Mouse (Mus musculus) stomach, embryonic 14.5 days (tissue): ENCODE measurements around the gene Plpp1. TPM values are rescaled to one million over a fixed set of nuclear protein-coding genes. Genes with fewer than 3 reads are reported as not detected.

Experiments
- ATAC-seq: fragments of 200-750 bp; cut with Nextera tagmentation; 2 replicates; pipeline ENCODE4 v1.8.0; 2017; ENCODE audit warnings: low read depth, moderate TSS enrichment; ENCODE audit not compliant: insufficient number of reproducible peaks, insufficient read depth, low FRiP score
- H3K27ac ChIP-seq: fragments of 300-500 bp; sonication (generic); 2 replicates; pipeline ENCODE4 v1.5.1; 2014; ENCODE audit warnings: mild to moderate bottlenecking, low read length, moderate library complexity, mixed read lengths
- H3K27me3 ChIP-seq: fragments of 300-500 bp; sonication (generic); 2 replicates; pipeline ENCODE4 v1.6.1; 2014; ENCODE audit warnings: low read length, control low read depth, mixed read lengths; ENCODE audit not compliant: control insufficient read depth, insufficient read depth
- H3K36me3 ChIP-seq: fragments of 300-500 bp; sonication (generic); 2 replicates; pipeline ENCODE4 v1.6.1; 2014; ENCODE audit warnings: mild to moderate bottlenecking, control low read depth, low read length, moderate library complexity, mixed read lengths; ENCODE audit not compliant: control insufficient read depth, insufficient read depth
- H3K4me1 ChIP-seq: fragments of 300-500 bp; sonication (generic); 2 replicates; pipeline ENCODE4 v1.6.1; 2014; ENCODE audit warnings: low read length, control low read depth, mixed read lengths; ENCODE audit not compliant: control insufficient read depth, insufficient read depth
- H3K4me2 ChIP-seq: fragments of 300-500 bp; sonication (generic); replicated peaks from 2 replicates; pipeline ENCODE4 v1.6.1; 2014; ENCODE audit warnings: low read depth, low read length, control low read depth
- H3K4me3 ChIP-seq: fragments of 300-500 bp; sonication (generic); 2 replicates; pipeline ENCODE4 v1.5.1; 2014; ENCODE audit warnings: low read depth, low read length, control low read depth
- H3K9ac ChIP-seq: fragments of 300-500 bp; sonication (generic); replicated peaks from 2 replicates; pipeline ENCODE4 v1.6.1; 2014; ENCODE audit warnings: low read depth, mild to moderate bottlenecking, control low read depth, low read length, moderate library complexity, mixed read lengths
- H3K9me3 ChIP-seq: fragments of 300-500 bp; sonication (generic); 2 replicates; pipeline ENCODE4 v1.6.1; 2016; ENCODE audit warnings: low read depth, low read length, control low read depth; ENCODE audit not compliant: control insufficient read depth
- WGBS: fragments of 180-500 bp; shearing (Covaris S2); extraction: QIAGEN DNeasy Blood & Tissue Kit; methylation state at CpG from one replicate; pipeline ENCODE4 v1.1.7; 2014; 5-methylcytosine and 5-hydroxymethylcytosine counted together
- polyA plus RNA-seq: library from polyadenylated mRNA; unstranded; fragments of >200 nt; fragmentation: Nextera tagmentation; extraction: Ambion mirVana; gene quantifications from 2 replicates; pipeline ENCODE4 v1.2.1, GENCODE M21; 2014

Gene Plpp1
- polyA plus RNA-seq, result 97.1 and 98.9 TPM in 2 replicates

GRCm38 (mm10) chr13:112800597-112801380 lies at the start of gene Plpp1:
TSS of gene Plpp1 (plus strand) at chr13:112800792.
- peak; percentile 97 for ATAC-seq
- no peaks in the 10 kb centered on the region for H3K27me3 ChIP-seq
- peak within 1 kb of the TSS; percentile 73 for H3K4me2 ChIP-seq
- H3K27ac ChIP-seq, result peak within 1 kb of the TSS; percentile 94
- H3K9me3 ChIP-seq, result no peaks in the 10 kb centered on the region
- H3K9ac ChIP-seq, result peak within 1 kb of the TSS; percentile 81
- H3K36me3 ChIP-seq, result peaks cover 4% of the 10 kb centered on the region; the same call in 1 of the 2 replicates
- peak within 1 kb of the TSS; percentile 79 for H3K4me3 ChIP-seq
- peaks cover 15% of the 10 kb centered on the region for H3K4me1 ChIP-seq
- WGBS, result under 1% methylated on average over 83 of the region's 83 CpGs

GRCm38 (mm10) chr13:112751454-112752308 lies 48.9 kb upstream of the Plpp1 start:
- no peaks in the 10 kb centered on the region for H3K36me3 ChIP-seq
- no peak overlapping the region for H3K4me3 ChIP-seq
- H3K27ac ChIP-seq, result peak overlapping the region; percentile 88
- no peaks in the 10 kb centered on the region for H3K27me3 ChIP-seq
- H3K9ac ChIP-seq, result no peak overlapping the region
- 17% methylated on average over 18 of the region's 18 CpGs for WGBS
- peak overlapping the region; percentile 27; the same call in 1 of the 2 replicates for H3K4me2 ChIP-seq
- H3K4me1 ChIP-seq, result peaks cover 41% of the 10 kb centered on the region
- peak; percentile 57; the same call in 1 of the 2 replicates for ATAC-seq
- H3K9me3 ChIP-seq, result no peaks in the 10 kb centered on the region

DNA sequence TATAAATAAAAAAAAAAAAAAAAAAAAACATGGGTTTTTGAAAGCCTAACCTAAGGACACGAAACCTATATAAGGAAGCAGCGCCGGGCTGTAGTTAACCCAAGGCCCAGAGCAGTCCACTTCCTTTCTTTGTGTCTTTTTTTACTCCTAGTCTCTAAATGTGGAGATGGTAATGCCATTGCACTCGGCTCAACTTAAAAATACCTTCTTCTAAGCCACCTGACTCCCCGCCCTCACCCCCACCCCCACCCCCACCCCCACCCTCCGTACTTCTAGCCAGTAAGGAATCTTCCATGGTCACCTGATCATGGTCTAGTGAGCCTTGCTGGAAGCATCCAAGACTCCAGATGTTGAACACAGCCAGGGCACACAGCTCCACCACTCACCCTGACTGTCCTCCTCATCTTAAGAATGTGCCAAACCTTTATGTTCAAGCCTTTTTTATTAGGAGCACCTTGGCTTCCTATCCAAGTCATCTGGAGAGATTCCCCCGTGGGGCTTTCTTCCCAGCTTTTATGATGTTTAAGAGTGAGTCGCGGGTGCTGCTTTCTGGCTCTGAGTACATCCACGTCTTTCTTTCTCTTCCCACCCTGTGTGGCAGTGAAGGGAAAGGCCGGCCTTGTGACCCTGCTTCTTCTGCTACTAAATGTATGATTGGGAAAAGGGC lies 48.1 kb upstream of the Plpp1 start:
- peak overlapping the region; percentile 88 for H3K27ac ChIP-seq
- no peak overlapping the region for H3K9ac ChIP-seq
- H3K4me3 ChIP-seq, result no peak overlapping the region
- H3K9me3 ChIP-seq, result no peaks in the 10 kb centered on the region
- no peaks in the 10 kb centered on the region for H3K27me3 ChIP-seq
- peaks cover 41% of the 10 kb centered on the region for H3K4me1 ChIP-seq
- WGBS, result 64% methylated on average over 11 of the region's 11 CpGs
- no peak for ATAC-seq
- H3K4me2 ChIP-seq, result no peak overlapping the region
- H3K36me3 ChIP-seq, result no peaks in the 10 kb centered on the region

DNA sequence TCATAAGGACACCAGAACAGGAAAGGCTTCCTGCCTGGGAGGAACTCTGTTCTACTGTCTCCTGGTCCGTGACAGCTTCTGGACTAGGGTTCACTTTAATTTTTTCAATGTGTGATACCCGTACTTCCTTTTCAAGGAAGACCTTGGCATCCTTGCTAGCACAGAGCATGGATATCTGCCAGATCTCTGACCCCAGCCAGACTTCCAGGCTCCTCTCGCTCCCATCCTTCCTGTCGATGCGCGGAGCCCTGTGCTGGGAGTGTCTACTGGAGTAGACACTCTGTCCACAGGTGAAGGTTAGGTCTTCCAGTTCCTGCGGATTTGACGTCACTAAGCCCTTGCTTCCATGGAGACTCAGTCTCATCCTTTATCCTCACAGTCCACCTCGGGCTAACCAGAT lies 47.1 kb upstream of the Plpp1 start:
- peak overlapping the region; percentile 88; the same call in 1 of the 2 replicates for H3K27ac ChIP-seq
- H3K9ac ChIP-seq, result no peak overlapping the region
- H3K9me3 ChIP-seq, result no peaks in the 10 kb centered on the region
- no peak overlapping the region for H3K4me3 ChIP-seq
- H3K36me3 ChIP-seq, result no peaks in the 10 kb centered on the region
- H3K4me1 ChIP-seq, result peaks cover 42% of the 10 kb centered on the region
- no peaks in the 10 kb centered on the region for H3K27me3 ChIP-seq
- WGBS, result 70% methylated on average over 9 of the region's 9 CpGs
- H3K4me2 ChIP-seq, result no peak overlapping the region
- no peak for ATAC-seq

- peaks cover 55% of the 10 kb centered on the region for H3K4me1 ChIP-seq
- no peak overlapping the region for H3K9ac ChIP-seq
- no peak for ATAC-seq
- no peak overlapping the region for H3K4me2 ChIP-seq
- H3K27ac ChIP-seq, result peak overlapping the region; percentile 76
- no peaks in the 10 kb centered on the region for H3K9me3 ChIP-seq
- H3K36me3 ChIP-seq, result no peaks in the 10 kb centered on the region
- H3K27me3 ChIP-seq, result no peaks in the 10 kb centered on the region
- H3K4me3 ChIP-seq, result no peak overlapping the region
- WGBS, result 45% methylated on average over 4 of the region's 4 CpGs
Observed at GRCm38 (mm10) chr13:112754871-112755270, 45.7 kb upstream of the Plpp1 start.

DNA sequence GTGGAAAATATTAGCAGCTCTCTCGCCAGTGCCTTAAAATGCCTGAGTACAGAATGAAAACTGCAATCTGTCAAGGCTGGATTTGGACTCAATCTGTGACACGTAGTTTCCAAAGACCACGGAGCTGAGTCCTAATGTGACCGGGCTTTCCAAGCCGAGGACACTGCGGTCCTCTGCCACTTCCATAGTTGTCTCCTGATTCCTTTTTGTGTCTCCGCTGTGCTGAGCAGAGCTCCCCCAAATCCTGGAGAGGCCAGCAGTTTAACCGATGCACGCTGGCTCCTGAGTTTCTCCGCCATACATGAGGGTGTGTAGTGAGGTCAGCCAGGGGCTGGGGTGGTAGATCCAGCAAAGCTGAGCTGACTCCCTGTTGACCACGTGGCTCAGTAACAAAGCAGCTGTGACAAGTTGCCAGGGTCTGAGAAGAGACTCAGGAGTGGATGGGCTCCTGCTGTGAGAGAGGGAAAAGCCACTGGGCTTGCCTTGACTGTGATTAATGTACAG lies 45.0 kb upstream of the Plpp1 start:
- peak; percentile 68 for ATAC-seq
- Histone ChIP-seq H3K4me2 (no peak overlapping the region), H3K27me3 (no peaks in the 10 kb centered on the region), H3K4me1 (peaks cover 58% of the 10 kb centered on the region), H3K4me3 (no peak overlapping the region), H3K36me3 (no peaks in the 10 kb centered on the region), H3K9ac (no peak overlapping the region), H3K9me3 (no peaks in the 10 kb centered on the region), H3K27ac (peak overlapping the region; percentile 76)
- WGBS, result 30% methylated on average over 11 of the region's 11 CpGs

DNA sequence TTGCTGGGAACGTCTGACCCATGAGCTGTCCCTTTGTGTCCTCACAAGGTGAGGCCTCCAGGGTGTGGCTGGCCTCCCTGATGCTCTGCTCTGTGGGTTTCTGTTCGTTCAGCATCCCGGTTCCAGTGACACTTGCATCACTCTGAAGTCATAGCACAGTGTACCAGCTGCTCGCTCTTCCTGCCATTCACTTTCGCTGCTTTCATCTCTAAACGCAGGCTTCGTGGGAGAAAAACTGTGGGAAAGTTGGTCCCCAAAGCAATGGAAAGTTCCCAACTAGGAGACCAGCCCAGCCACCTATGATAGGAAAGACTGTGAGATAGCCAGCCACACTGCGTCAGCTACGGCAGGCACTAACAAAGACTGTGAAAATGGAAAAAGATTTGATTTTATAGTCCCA lies 43.2 kb upstream of the Plpp1 start:
- WGBS, result 77% methylated on average over 9 of the region's 9 CpGs
- Histone ChIP-seq H3K4me1 (peaks cover 48% of the 10 kb centered on the region; the same call in 1 of the 2 replicates), H3K4me3 (no peak overlapping the region), H3K9me3 (no peaks in the 10 kb centered on the region), H3K27me3 (no peaks in the 10 kb centered on the region), H3K4me2 (no peak overlapping the region), H3K9ac (no peak overlapping the region), H3K36me3 (no peaks in the 10 kb centered on the region), H3K27ac (no peak overlapping the region)
- no peak for ATAC-seq
